Mouse (Mus musculus) cerebellum, postnatal 14 days (tissue): ENCODE measurements at regions not wholly inside any gene's neighbourhood (a gene's known extent, or its start where the extent isn't known, plus 50 kb on each side); places are given as distances from the start of the nearest gene placed in this dataset.
"Not testable (repeated sequence)": the region's sequence is repeated elsewhere in the genome, so short reads cannot be mapped to it uniquely, and the experiment has no call there.

Experiments
- DNase-seq, 2 experiments: peaks; one replicate each; pipeline ENCODE4 v3.0.0; 2021; ENCODE audit warnings: mixed read lengths in 2 of 2

DNA sequence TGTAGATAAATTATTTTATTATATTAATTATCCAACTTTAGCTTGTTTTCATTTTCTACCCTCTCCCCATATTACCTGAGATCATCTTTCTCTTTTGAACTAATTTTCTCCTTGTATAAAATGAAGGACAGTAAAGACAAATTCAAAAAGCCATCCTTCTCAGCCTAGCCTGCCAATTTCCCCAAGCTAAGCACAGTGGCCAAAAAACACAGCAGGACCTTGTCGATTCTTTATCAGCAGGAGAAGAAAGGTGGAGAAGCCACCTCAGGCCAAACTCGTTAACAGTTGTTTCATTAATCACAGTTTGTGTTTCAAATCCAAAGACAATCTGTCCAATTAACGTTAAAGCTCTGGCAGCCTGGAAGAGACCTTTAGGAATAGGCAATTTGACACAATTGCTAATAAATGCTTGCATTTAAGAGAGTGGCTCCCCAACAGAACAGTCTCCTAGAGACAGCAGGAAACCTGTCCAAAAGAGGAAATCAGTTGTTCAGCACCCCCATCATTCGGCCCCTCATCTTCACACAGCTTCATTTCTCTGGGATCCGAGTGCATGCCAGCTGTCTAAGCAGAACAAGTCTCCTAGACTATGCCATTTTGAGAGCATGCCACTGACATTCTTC, 135.7 kb upstream of the Tlr4 start:
- DNase-seq = peak; percentile 16 to 60

DNA sequence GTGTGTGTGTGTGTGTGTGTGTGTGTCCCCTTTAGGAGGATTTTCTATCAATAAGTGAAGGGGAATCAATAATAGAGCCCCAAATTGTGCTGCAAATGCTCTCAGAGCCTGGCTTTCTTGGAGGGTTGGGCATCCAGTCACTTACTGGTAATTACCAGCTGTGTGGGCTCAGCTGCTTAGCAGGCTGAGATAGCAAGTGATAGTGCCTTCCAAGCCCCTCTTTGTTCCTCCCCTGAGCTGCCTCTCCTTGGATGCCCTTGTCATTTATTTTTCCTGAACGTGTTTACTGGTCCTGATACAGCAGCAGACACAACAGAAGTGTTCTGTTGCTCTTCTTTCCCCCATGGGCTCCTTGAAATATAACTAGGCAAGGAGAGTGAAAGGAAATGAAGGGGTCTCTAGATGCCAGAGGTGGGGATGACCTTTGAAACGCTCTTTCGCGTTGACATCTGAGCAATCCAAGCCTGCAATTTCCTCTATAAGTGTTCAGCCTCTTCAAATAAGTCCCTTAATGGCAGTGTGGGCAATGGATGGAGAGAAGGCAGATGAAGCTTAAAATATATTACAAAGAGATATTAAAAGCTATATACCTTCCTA, 133.3 kb upstream of the Tlr4 start:
- DNase-seq = no peak

GRCm38 (mm10) chr4:66715821-66716760, 111.3 kb upstream of the Tlr4 start:
- DNase-seq = peak; percentile 49 to 53

GRCm38 (mm10) chr4:66737407-66737806, 90.0 kb upstream of the Tlr4 start:
- DNase-seq = no peak

GRCm38 (mm10) chr4:66743421-66743820, 84.0 kb upstream of the Tlr4 start:
- not testable (repeated sequence) for DNase-seq

DNA sequence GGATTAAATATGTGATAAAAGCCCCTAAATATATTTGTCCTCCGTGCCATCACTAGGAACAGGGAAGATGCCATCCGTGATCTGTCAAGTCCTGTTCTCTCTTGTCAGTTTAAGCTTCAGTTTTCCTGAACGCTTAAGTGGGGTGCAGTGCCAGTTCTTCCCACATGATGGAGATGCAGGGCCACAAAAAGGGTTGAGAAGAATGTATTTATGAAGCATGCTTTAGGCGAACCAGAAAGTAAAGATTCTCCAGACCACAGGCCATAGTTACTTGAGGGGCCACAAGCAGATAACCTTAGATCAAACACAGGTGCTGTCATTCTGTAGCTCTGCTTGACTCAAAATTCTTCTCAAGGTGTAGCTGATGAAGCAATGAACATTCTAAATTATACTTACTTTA, 58.6 kb upstream of the Tlr4 start:
- DNase-seq = peak; percentile 88 to 90
